Mouse (Mus musculus) lung, embryonic 16.5 days (tissue): ENCODE measurements at regions not wholly inside any gene's neighbourhood (a gene's known extent, or its start where the extent isn't known, plus 50 kb on each side); places are given as distances from the start of the nearest gene placed in this dataset.

Experiments used
- ATAC-seq: fragments of 200-750 bp; cut with Nextera tagmentation; 2 replicates; pipeline ENCODE4 v1.8.0; 2017; ENCODE audit warnings: low read depth, mild to moderate bottlenecking, moderate library complexity
- H3K27ac ChIP-seq: fragments of 300-500 bp; sonication (generic); 2 replicates; pipeline ENCODE4 v1.5.1; 2014; ENCODE audit warnings: mild to moderate bottlenecking, control low read depth, low read length
- H3K27me3 ChIP-seq: fragments of 300-500 bp; sonication (generic); 2 replicates; pipeline ENCODE4 v1.6.1; 2014; ENCODE audit warnings: low read depth, low read length, mixed read lengths; ENCODE audit not compliant: control insufficient read depth, insufficient read depth
- H3K36me3 ChIP-seq: fragments of 300-500 bp; sonication (generic); 2 replicates; pipeline ENCODE4 v1.6.1; 2014; ENCODE audit warnings: low read length; ENCODE audit not compliant: control insufficient read depth, insufficient read depth
- H3K4me1 ChIP-seq: fragments of 300-500 bp; sonication (generic); replicated peaks from 2 replicates; pipeline ENCODE4 v1.6.1; 2014; ENCODE audit warnings: low read length, mixed read lengths; ENCODE audit not compliant: control insufficient read depth, insufficient read depth
- H3K4me2 ChIP-seq: fragments of 300-500 bp; sonication (generic); 2 replicates; pipeline ENCODE4 v1.6.1; 2014; ENCODE audit warnings: low read depth, low read length, control low read depth
- H3K4me3 ChIP-seq: fragments of 300-500 bp; sonication (generic); 2 replicates; pipeline ENCODE4 v1.5.1; 2014; ENCODE audit warnings: mild to moderate bottlenecking, low read length, control low read depth
- H3K9ac ChIP-seq: fragments of 300-500 bp; sonication (generic); 2 replicates; pipeline ENCODE4 v1.6.1; 2014; ENCODE audit warnings: low read length, control low read depth
- H3K9me3 ChIP-seq: fragments of 300-500 bp; sonication (generic); 2 replicates; pipeline ENCODE4 v1.6.1; 2016; ENCODE audit warnings: low read length; ENCODE audit not compliant: control insufficient read depth
- WGBS: fragments of 180-500 bp; shearing (Covaris S2); extraction: QIAGEN DNeasy Blood & Tissue Kit; methylation state at CpG from one replicate; pipeline ENCODE4 v1.1.7; 2014; 5-methylcytosine and 5-hydroxymethylcytosine counted together

- ATAC-seq, result no peak
- Histone ChIP-seq H3K36me3 (no peaks in the 10 kb centered on the region), H3K4me1 (peaks cover 32% of the 10 kb centered on the region), H3K9me3 (no peaks in the 10 kb centered on the region), H3K4me2 (no peak overlapping the region), H3K4me3 (no peak overlapping the region), H3K27me3 (no peaks in the 10 kb centered on the region), H3K9ac (no peak overlapping the region), H3K27ac (no peak overlapping the region)
- 67% methylated on average over 3 of the region's 3 CpGs for WGBS
Measured at GRCm38 (mm10) chr5:107050076-107050475, 86.0 kb downstream of the Cdc7 start.

GRCm38 (mm10) chr5:107051868-107052267, 87.7 kb downstream of the Cdc7 start:
- Histone ChIP-seq H3K4me3 (no peak overlapping the region), H3K9me3 (no peaks in the 10 kb centered on the region), H3K27ac (peak overlapping the region; percentile 29), H3K36me3 (no peaks in the 10 kb centered on the region), H3K4me2 (no peak overlapping the region), H3K9ac (no peak overlapping the region), H3K4me1 (peaks cover 23% of the 10 kb centered on the region), H3K27me3 (no peaks in the 10 kb centered on the region)
- peak; percentile 54 for ATAC-seq
- WGBS, result 32% methylated on average over 10 of the region's 10 CpGs

- Histone ChIP-seq H3K4me1 (peaks cover 16% of the 10 kb centered on the region), H3K4me3 (no peak overlapping the region), H3K9ac (no peak overlapping the region), H3K36me3 (no peaks in the 10 kb centered on the region), H3K4me2 (no peak overlapping the region), H3K27me3 (no peaks in the 10 kb centered on the region), H3K9me3 (no peaks in the 10 kb centered on the region), H3K27ac (no peak overlapping the region)
- 30% methylated on average over 6 of the region's 6 CpGs for WGBS
- no peak for ATAC-seq
Measured at GRCm38 (mm10) chr5:107054900-107055452, 90.9 kb downstream of the Cdc7 start.

GRCm38 (mm10) chr5:107055455-107055854, 91.3 kb downstream of the Cdc7 start:
- Histone ChIP-seq H3K9me3 (no peaks in the 10 kb centered on the region), H3K36me3 (no peaks in the 10 kb centered on the region), H3K4me3 (no peak overlapping the region), H3K4me2 (no peak overlapping the region), H3K4me1 (peaks cover 16% of the 10 kb centered on the region), H3K27me3 (no peaks in the 10 kb centered on the region), H3K27ac (no peak overlapping the region), H3K9ac (no peak overlapping the region)
- ATAC-seq, result no peak
- 38% methylated on average over 3 of the region's 3 CpGs for WGBS
